Mouse (Mus musculus) megakaryocyte progenitor cell, adult 5-6 weeks (primary cell): Measurements from ENCODE around the gene Ppp2r5c. TPM values are rescaled to one million over a fixed set of nuclear protein-coding genes. Genes with fewer than 3 reads are reported as not detected.
A peak's percentile ranks its signal among the peaks of the same experiment; 100 is the strongest.

Experiments used
- ATAC-seq: replicated peaks from 2 replicates; pipeline ENCODE4 v1.8.0; 2016; ENCODE audit warnings: mild to moderate bottlenecking, moderate TSS enrichment, inconsistent platforms; ENCODE audit not compliant: poor library complexity
- total RNA-seq, 2 experiments: library from RNA; stranded (forward) in 1 of 2; stranded (reverse) in 1 of 2; fragments of 157-497, 149-512 nt in 1 of 2; fragments of 200-1000 nt in 1 of 2; gene quantifications; 2 replicates each; pipeline versions ENCODE4 v1.2.3 to v1.2.4; 2015 to 2017

Ppp2r5c gene
- total RNA-seq, 2 experiments from 2014 or later = 119 to 189 TPM

GRCm38 (mm10) chr12:110508680-110509079, 61.8 kb downstream of the Ppp2r5c start:
- peak; percentile 15; the same call in 1 of the 2 replicates for ATAC-seq

DNA sequence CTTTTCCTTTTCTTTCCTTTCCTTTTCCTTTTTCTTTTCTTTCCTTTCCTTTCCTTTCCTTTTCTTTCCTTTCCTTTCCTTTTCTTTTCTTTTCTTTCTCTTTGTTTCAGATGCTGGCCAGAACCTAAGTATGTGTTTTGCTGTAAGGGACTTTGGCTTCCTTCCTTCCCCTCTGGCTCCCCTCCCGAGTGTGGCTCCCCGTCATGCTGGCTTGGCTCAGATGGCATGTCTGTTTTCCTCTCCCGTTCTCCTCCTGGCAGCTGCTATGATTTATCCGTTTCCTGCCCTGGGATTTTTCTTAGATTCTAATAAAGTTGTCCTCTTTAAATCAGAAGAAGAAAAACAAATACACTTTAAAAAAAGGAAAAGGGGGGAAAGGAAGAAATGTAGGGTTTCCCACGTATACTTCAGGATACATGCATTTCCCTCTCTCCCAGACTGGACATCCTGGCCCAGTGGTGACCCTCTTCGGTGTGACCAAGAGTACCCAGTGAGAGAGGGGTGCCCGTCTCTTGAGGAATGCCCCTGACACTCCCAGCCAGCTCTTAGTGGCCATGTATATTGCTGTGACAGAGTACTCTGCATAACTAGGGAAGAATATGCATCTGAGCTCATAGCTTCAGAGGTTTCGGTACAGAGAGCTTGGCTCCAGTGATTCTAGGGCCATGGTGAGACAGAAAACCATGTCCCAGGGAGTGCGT, 63.4 kb downstream of the Ppp2r5c start:
- no peak for ATAC-seq

- ATAC-seq = no peak
These were observed 64.3 kb downstream of the Ppp2r5c start for GRCm38 (mm10) chr12:110511201-110511600.

DNA sequence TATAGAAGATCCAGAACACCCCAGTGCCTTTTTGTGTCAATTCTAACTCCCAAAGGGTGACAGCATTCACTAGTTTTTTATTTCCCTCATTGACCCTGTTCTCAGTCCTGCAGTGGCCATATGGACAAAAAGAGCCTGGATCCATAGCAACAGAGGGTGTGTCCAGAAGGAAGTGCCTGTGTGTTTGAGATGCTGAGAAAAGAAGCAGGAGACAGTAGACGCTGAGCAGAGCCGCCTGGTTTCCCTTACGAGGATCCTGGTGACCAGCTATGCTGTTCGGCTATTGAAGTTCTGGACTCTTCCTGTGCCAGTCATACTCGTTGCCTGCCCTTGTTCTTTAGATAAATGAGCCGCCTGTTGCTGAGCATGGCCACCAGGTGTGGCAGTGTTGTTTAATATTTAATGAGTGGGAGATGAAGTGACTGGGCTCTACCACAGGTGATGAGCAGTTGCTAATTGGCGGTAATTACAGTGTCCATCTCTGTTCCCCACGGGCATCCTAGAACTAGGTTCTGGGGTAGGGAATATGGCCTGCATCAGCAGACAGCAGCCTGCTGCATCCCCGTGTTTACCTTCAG, 65.0 kb downstream of the Ppp2r5c start:
- peak; percentile 26; the same call in 1 of the 2 replicates for ATAC-seq

DNA sequence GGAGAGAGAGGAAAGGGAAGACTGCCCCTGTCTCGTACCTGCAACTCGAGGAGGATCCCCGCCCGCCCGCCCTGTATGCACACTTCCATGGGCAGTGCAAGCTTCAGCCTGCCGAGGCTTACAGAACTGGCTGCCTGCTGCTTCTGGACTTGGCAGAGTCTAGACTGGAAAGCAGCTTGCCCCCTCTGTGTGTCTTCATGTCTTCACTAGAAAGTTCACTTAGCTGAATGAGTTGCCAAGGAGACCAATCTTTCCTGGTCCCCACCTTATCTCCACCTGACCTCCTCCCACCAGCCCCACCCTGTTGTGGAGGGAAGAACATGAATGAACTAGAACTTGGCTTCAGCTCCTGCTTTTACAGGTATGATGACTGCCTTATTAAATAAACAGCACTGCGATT, 66.0 kb downstream of the Ppp2r5c start:
- 0 out of 2 replicates have a peak, but pooled peaks have one; percentile 7 for ATAC-seq

- ATAC-seq = no peak
These were observed 68.8 kb downstream of the Ppp2r5c start for GRCm38 (mm10) chr12:110515676-110516075.

DNA sequence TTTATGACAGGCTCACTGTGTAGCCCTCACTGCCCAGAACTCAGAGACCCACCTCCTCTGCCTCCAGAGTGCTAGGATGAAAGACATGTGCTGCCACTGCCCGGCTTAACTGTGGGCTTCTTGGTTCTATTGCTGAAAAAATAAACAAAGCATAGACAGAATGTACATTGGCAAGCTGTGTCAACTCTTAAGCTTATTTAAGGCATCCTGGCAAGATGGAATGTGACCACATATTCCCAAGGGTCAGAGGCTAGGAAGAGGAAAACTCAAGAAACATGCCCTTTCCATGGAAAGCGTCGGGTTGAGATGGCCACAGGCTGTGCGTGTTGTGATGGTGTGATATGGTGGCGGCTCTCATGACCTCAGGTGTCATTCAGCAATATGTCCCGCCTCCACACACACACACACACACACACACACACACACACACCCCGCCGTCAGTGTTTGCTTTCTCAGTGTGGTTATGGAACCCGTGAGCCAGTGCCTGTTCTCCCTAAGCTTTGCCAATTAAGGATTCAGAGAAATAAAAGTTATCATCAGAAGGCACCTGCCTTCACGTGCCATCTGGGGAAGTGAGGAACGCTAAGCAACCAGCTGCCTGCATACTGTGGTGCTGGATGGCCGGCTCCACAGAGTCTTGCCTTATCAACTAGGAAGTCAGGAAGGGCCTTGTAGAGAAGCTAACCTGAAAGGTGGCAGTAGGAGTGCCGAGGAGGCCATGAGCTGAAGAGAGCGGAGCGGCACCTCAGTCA, 73.5 kb downstream of the Ppp2r5c start:
- ATAC-seq = 0 out of 2 replicates have a peak, but pooled peaks have one; percentile 14

GRCm38 (mm10) chr12:110523526-110523925, 76.6 kb downstream of the Ppp2r5c start:
- ATAC-seq = no peak

GRCm38 (mm10) chr12:110532711-110533110, 85.8 kb downstream of the Ppp2r5c start:
- no peak for ATAC-seq

DNA sequence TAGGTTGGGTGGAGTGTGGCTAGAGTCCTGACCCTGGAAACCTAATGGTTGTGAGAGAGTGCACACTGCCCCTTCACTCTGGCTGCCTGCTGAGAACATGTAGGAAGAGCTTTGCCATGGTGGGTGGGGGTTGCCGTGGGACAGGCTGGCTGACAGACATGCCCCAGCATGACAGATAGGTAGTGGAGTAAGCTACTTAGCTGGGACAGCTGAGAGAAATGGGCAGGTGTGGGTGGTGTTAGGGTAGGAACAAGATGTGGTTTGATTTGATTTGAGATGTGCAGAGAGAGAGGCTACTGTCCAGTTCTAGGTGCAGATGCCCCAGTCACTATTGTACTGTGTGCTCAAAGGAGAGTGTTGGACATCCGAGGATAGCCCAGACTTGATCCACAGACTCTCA, 86.2 kb downstream of the Ppp2r5c start:
- no peak for ATAC-seq

GRCm38 (mm10) chr12:110533832-110534231, 86.9 kb downstream of the Ppp2r5c start:
- ATAC-seq = no peak

DNA sequence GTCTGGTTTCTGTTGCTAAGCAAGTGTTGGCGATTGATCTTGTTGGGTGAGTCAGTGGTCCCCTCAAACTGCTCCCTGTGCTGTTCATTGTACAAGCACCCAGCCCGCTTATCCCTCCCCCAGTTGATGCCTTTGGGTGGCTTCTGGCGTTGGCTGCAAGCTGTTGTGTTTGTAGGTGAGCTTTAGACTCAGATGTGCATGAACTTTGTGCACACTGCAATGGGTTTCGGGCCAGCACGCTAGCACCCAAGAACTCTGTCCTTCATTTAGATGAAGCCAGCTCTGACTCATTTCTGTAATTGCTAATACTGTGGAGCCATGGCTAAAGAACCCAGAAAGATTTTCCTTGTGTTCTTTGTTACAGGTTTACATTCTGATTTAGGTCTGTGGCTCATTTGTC, 88.4 kb downstream of the Ppp2r5c start:
- no peak for ATAC-seq

DNA sequence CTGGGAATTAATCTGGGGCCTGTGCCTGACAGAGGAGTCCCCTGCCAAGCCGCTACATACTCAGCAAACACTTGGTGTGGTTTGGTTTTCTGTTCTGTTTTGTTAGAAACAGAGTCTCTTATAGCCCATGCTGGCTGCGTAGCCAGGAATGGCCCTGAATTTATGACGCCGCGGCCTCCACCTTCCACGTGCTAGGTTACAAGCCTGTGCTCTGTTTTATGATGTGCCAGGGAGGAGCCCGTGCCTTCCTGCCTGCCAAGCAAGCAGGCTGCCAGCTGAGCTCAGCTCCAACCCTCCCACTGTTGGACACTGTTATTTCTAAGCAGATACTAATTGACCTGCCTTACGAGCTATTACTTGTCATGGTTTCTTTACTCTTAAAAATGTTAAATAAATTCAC, 90.8 kb downstream of the Ppp2r5c start:
- ATAC-seq = no peak

- ATAC-seq = no peak
These were observed 92.4 kb downstream of the Ppp2r5c start for GRCm38 (mm10) chr12:110539346-110539745.

DNA sequence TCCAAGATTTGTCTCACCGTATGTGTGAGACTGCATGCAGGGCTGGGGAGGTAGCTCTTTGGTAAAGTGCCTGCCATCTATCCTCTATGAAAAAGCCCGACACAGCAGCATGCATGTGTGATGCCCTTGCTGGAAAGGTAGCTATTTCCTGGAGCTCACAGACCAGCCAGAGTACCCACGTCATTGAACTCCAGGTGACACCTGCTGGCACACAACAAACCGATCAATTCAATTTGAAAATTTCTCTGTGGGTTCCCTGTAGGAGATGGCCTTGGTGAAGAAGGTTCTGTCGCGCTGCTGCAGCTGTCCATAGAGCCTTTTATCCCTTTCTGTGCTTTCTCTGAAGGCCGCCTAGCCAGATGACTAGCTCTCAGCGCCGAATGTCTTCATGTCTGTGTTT, 92.9 kb downstream of the Ppp2r5c start:
- ATAC-seq = no peak

DNA sequence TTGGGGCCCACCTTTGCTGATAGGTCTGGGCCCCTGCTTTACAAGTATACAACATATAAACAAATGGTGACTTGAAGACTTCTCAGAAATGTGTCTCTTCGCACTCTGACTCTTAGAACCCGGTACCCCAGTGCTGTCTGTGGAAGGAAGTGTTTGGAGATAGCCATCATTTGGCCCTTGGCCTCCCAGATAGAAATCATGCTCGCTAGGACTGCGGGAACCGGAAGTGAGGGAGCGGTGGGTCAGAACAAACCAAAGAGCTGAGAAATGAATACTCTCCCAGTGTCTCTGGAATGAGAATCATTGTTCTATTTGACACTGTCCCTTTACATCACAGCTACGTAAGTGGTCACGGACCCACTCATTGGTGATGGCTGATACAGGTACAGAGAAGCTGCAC, 93.4 kb downstream of the Ppp2r5c start:
- no peak for ATAC-seq

GRCm38 (mm10) chr12:110541001-110541400, 94.1 kb downstream of the Ppp2r5c start:
- no peak for ATAC-seq

GRCm38 (mm10) chr12:110541528-110541927, 94.6 kb downstream of the Ppp2r5c start:
- no peak for ATAC-seq

GRCm38 (mm10) chr12:110545040-110545701, 98.3 kb downstream of the Ppp2r5c start:
- ATAC-seq = peak; percentile 35; the same call in 1 of the 2 replicates

- ATAC-seq = no peak
These were observed 100.7 kb downstream of the Ppp2r5c start for GRCm38 (mm10) chr12:110547573-110547972.

DNA sequence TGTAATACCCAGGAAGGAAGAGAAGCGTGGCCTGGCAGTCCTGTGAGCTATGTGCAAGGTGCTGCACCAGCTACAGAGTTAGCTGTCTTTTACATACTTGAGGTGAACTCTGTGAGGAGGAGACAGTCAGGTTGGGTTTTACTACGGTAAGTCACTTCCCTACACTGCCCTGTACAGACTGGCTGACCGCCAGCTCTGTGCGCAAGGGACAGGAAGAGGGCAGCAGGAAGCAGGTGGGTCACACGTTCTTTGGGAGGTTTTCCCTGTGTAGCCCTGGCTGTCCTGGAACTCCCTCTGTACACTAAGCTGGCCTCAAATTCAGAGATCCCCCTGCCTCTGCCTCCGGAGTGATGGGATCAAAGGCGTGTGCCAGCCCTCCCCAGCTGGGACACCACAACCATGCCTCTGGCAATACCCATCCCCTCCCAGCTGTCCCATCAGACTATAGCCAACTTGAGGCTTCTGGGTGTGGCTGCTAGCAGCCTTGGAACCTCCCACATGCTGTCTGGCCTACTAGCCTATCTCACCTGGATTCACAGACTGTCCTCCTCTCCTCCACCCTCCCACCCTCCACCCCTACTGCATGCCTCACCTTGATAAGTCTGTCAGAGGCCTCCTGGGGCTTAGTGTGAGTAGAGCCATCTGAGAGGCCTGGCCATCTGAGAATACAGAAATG, 102.7 kb downstream of the Ppp2r5c start:
- ATAC-seq = peak; percentile 42
